Mouse (Mus musculus) frontal cortex, postnatal 36 days (tissue): ENCODE measurements around the gene Mob4.

Experiments
- DNase-seq, 2 experiments: peaks; one replicate each; pipeline ENCODE4 v3.0.0; 2022; ENCODE audit warnings: low spot score in 2 of 2

Mob4 gene

GRCm38 (mm10) chr1:55131424-55132014, 488 bp downstream of the Mob4 start:
- peak in 1 of 2 experiments; percentile 42 for DNase-seq

- DNase-seq: no peak
These were observed 1.3 kb downstream of the Mob4 start for GRCm38 (mm10) chr1:55132308-55132707.

- DNase-seq: no peak
These were observed 2.1 kb downstream of the Mob4 start for GRCm38 (mm10) chr1:55133173-55133572.

GRCm38 (mm10) chr1:55134301-55134700, 3.3 kb downstream of the Mob4 start:
- no peak for DNase-seq

- no peak for DNase-seq
These were observed 4.8 kb downstream of the Mob4 start for GRCm38 (mm10) chr1:55135846-55136245.

GRCm38 (mm10) chr1:55144338-55144737, 13.3 kb downstream of the Mob4 start:
- DNase-seq: no peak

GRCm38 (mm10) chr1:55145556-55145955, 14.5 kb downstream of the Mob4 start:
- no peak for DNase-seq

GRCm38 (mm10) chr1:55157329-55157728, 26.3 kb downstream of the Mob4 start:
- no peak for DNase-seq

GRCm38 (mm10) chr1:55158211-55158610, 27.2 kb downstream of the Mob4 start:
- peak; percentile 21 to 50 for DNase-seq

- DNase-seq: peak in 1 of 2 experiments; percentile 32
These were observed 27.8 kb downstream of the Mob4 start for GRCm38 (mm10) chr1:55158821-55159220.

GRCm38 (mm10) chr1:55160218-55160617, 29.2 kb downstream of the Mob4 start:
- DNase-seq: no peak

- peak; percentile 71 to 75 for DNase-seq
These were observed 30.0 kb downstream of the Mob4 start for GRCm38 (mm10) chr1:55160831-55161638.

GRCm38 (mm10) chr1:55161895-55162294, 30.9 kb downstream of the Mob4 start:
- DNase-seq: no peak

- DNase-seq: no peak
These were observed 31.8 kb downstream of the Mob4 start for GRCm38 (mm10) chr1:55162781-55163180.

GRCm38 (mm10) chr1:55164005-55164404, 33.0 kb downstream of the Mob4 start:
- no peak for DNase-seq

- DNase-seq: no peak
These were observed 36.5 kb downstream of the Mob4 start for GRCm38 (mm10) chr1:55167560-55167959.

GRCm38 (mm10) chr1:55168591-55168990, 37.6 kb downstream of the Mob4 start:
- no peak for DNase-seq

- DNase-seq: no peak
These were observed 40.6 kb downstream of the Mob4 start for GRCm38 (mm10) chr1:55171361-55172325.

GRCm38 (mm10) chr1:55173720-55174557, 42.9 kb downstream of the Mob4 start:
- no peak for DNase-seq

- no peak for DNase-seq
These were observed 43.6 kb downstream of the Mob4 start for GRCm38 (mm10) chr1:55174558-55175034.
